Mouse (Mus musculus): ENCODE measurements at regions not wholly inside any gene's neighbourhood (a gene's known extent, or its start where the extent isn't known, plus 50 kb on each side); places are given as distances from the start of the nearest gene placed in this dataset.
"Not testable (repeated sequence)": the region's sequence is repeated elsewhere in the genome, so short reads cannot be mapped to it uniquely, and the experiment has no call there.

- intact Hi-C loops (cut with DNase I): no loop called here
- DNase-seq (ENCODE audit: extremely low spot score in 1 of 2, low spot score in 2 of 2): no peak
These were observed 188.8 kb upstream of the Dmac1 start for GRCm38 (mm10) chr4:75466880-75467327.

- intact Hi-C loops (cut with DNase I): no loop called here
- DNase-seq (ENCODE audit: extremely low spot score in 1 of 2, low spot score in 2 of 2): no peak
These were observed 185.5 kb upstream of the Dmac1 start for GRCm38 (mm10) chr4:75463579-75463978.

DNA sequence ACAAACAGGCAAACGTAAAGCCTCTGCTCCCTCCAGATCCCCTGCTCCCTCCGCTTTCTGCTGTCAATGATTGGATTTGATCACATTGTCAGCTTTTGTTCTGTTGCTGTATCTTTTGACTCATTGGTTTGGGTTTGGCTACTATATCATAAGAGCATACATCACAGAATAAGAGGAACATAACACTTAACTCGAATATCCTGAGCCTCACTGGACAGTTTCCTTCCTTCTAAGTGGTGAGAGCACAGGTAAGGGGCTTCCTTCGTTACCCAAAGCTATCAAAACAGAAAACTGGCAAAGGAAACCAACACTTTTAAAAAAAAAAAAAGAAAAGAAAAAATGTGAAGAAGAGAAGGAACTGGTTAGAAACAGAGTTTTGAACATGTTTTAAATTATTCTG is 171.4 kb upstream of the Dmac1 start:
- DNase-seq (ENCODE audit: extremely low spot score in 1 of 2, low spot score in 2 of 2): no peak
- intact Hi-C loops (cut with DNase I): no loop called here

DNA sequence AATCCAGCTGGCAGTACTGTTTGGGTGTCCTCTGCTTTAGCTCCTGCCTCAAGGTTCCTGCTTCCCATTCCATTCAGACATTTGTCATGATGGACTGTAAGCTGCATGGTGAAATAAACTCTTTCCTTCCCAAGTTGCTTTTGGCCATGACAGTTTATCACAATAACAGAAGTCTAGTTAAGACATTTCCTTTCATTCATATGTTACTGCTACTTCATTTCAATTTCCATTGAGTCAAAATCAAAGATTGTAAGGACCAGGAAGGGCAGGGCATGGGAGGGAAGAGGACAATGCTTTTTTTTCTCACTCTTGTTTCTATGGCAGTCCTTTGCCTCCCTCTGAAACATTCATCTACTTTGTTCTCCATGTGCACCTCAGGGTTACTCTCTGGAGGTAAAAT is 145.2 kb upstream of the Dmac1 start:
- no peak for DNase-seq (ENCODE audit: extremely low spot score in 1 of 2, low spot score in 2 of 2)

GRCm38 (mm10) chr4:75400754-75401153 is 122.6 kb upstream of the Dmac1 start:
- DNase-seq (ENCODE audit: extremely low spot score in 1 of 2, low spot score in 2 of 2): peak in 1 of 2 experiments; percentile 27
- intact Hi-C loops (cut with DNase I): not testable (repeated sequence)

More for the DNA sequence above, 145.2 kb upstream of the Dmac1 start:
- intact Hi-C loops (cut with DNase I): no loop called here

GRCm38 (mm10) chr4:75394992-75395391 is 116.9 kb upstream of the Dmac1 start:
- intact Hi-C loops (cut with DNase I): no loop called here

DNA sequence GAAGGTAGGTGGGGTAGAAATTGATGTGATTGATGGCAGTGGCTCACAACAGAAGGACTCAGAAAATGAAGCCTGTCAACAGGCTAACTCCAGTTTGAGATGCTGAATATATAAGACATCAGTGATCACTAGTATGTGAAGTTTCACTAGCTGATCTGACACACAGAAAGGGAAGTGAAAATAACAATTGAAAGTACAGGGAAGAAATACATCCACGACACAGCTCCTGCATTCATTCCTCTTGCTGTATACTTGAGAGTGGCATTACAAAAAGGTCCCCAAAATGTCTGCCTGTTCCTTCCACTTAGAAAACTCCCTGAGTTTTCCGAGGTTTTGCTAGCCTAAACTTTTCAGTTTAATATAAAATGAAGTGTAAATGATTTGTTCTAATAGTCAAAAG is 116.2 kb upstream of the Dmac1 start:
- intact Hi-C loops (cut with DNase I): no loop called here
- no peak for DNase-seq (ENCODE audit: extremely low spot score in 1 of 2, low spot score in 2 of 2)

More at GRCm38 (mm10) chr4:75394992-75395391, 116.9 kb upstream of the Dmac1 start:
- DNase-seq (ENCODE audit: extremely low spot score in 1 of 2, low spot score in 2 of 2): no peak

- no peak for DNase-seq (ENCODE audit: extremely low spot score in 1 of 2, low spot score in 2 of 2)
- intact Hi-C loops (cut with DNase I): no loop called here
These were observed 108.3 kb upstream of the Dmac1 start for GRCm38 (mm10) chr4:75386271-75386938.

GRCm38 (mm10) chr4:75359496-75359895 is 81.4 kb upstream of the Dmac1 start:
- DNase-seq (ENCODE audit: extremely low spot score in 1 of 2, low spot score in 2 of 2): peak in 1 of 2 experiments; percentile 7
- intact Hi-C loops (cut with DNase I): no loop called here

DNA sequence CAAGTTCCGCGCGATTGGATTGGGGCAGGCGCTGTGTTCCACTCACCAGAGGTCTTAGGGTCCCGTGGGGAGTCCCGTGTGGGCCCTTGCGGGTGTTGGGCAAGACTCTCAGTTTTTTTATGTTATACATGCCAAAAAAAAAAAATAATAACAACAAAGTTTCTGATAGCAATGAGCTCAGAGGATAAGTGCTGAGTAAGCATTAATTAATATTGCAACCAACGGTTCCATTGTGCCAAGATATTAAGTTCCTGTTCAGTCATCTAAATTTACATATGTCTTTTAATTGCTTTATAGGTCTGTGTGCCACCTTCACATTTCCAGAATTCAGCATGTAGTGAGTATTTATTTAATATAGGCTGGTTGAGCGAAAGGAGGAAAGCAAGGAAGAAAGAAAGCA is 77.5 kb upstream of the Dmac1 start:
- intact Hi-C loops (cut with DNase I): no loop called here
- DNase-seq (ENCODE audit: extremely low spot score in 1 of 2, low spot score in 2 of 2): no peak

DNA sequence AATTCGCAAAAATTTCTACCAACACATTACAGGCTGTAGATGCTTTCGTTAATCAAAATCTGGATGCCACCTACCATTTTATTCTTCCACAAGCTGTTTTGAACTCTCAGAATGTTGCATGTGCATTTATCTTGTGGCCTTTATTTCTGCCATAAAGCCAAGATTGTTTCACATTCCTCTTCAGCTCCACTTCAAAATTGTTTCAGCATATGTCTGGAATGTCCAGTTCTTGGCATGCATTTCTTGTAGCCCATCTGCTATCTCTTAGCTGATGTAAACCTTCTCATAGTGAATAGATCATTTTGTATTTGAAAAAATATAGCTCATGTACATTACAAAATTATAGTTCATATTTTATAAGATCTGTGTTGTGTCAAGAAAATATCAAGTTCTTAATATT is 56.4 kb upstream of the Dmac1 start:
- DNase-seq (ENCODE audit: extremely low spot score in 1 of 2, low spot score in 2 of 2): peak in 1 of 2 experiments; percentile 5
- intact Hi-C loops (cut with DNase I): no loop called here

DNA sequence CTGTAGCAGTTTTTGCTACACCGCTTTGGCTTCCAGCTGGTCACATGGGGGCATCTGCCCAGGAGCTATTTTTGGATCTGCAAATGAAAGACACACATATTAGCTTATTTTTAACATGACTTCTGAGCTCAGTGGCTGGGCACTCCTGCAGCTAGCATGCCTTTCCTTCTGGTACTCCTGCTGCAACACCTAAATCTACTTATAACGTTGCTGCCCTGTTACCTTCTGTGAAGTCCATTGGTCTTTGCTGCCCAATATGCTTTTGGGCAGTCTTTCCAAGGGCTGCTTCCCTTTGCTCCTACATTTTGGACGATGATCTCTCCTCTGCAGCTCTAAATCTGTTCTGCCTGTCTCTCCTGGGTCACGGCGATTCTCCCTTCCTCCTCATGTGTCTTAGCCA is 54.7 kb upstream of the Dmac1 start:
- intact Hi-C loops (cut with DNase I): no loop called here
- no peak for DNase-seq (ENCODE audit: extremely low spot score in 1 of 2, low spot score in 2 of 2)

DNA sequence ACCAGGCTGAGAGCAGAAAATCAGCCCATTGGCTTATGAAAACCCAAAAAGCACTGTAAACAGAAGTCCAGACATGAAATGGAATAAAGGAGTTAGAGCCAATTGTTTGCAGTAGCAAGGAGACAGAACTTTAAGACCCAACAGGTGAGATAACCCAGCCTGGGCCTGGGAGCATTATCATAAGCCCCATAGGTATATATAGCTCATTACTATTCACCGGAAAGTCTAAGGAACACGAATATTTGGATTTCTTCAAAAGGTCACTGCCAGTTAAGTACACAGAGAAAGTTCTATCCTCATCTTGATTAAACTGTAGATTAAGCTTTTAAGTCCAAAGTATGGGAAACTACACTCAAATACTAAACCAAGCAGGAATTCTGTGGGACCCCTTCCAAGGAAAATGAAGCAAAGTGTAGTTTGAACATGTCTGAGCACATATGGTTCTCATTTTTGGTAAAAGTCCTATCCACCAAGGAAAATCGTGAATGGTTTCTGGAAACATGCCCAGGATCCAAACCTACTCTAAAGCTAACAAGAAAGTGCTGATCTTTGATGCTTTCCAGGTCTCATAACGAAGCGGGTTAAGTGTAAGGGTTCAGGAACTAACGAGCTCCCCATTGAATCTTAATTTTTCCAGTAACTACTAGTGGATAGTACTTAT is 51.5 kb upstream of the Dmac1 start:
- intact Hi-C loops (cut with DNase I): no loop called here
- peak in 1 of 2 experiments; percentile 4 for DNase-seq (ENCODE audit: extremely low spot score in 1 of 2, low spot score in 2 of 2)

Data from left cerebral cortex, postnatal 10 days (tissue).